Mouse (Mus musculus) T-helper 17 cell (primary cell): ENCODE data around the gene Cep295nl.

Experiments
- in situ Hi-C, 2 experiments: fragments of 300-600 bp; cut with MboI, MseI; formaldehyde crosslinking; loops; 1 replicate in 1 of 2; 2 replicates in 1 of 2; pipeline ENCODE4 v1.15.1; 2025; ENCODE audit warnings: high pct_unique_total_duplicates in 2 of 2

The Cep295nl gene

GRCm38 (mm10) chr11:118360491-118360890, 18.2 kb upstream of the Cep295nl start:
- in situ Hi-C loops, result loop anchor here in 1 of 2 experiments (10.0 kb wide), 1 partner anchor 396 kb away; no protein-coding TSS in a partner anchor

GRCm38 (mm10) chr11:118355640-118356039, 13.3 kb upstream of the Cep295nl start, which contains the start of gene Timp2:
Gene Timp2, minus strand, starts transcription at chr11:118355740.
- in situ Hi-C loops, result no loop called here

GRCm38 (mm10) chr11:118355205-118355604, 12.9 kb upstream of the Cep295nl start:
- in situ Hi-C loops, result no loop called here

GRCm38 (mm10) chr11:118354636-118355191, 12.4 kb upstream of the Cep295nl start:
- in situ Hi-C loops, result no loop called here

- in situ Hi-C loops, result loop anchor here in 1 of 2 experiments (25.0 kb wide), 1 partner anchor 1937 kb away; the partner anchor contains the start of gene Rnf157
Observed at GRCm38 (mm10) chr11:118349494-118349893, 7.2 kb upstream of the Cep295nl start.

- in situ Hi-C loops, result loop anchor here in 1 of 2 experiments (25.0 kb wide), 1 partner anchor 1937 kb away; the partner anchor contains the start of gene Rnf157
Observed at GRCm38 (mm10) chr11:118348877-118349276, 6.6 kb upstream of the Cep295nl start.

- in situ Hi-C loops, result loop anchor here in 1 of 2 experiments (25.0 kb wide), 1 partner anchor 1936 kb away; the partner anchor contains the start of gene Rnf157
Observed at GRCm38 (mm10) chr11:118348419-118348818, 6.1 kb upstream of the Cep295nl start.

- in situ Hi-C loops, result loop anchor here in 1 of 2 experiments (25.0 kb wide), 1 partner anchor 1936 kb away; the partner anchor contains the start of gene Rnf157
Observed at GRCm38 (mm10) chr11:118347911-118348310, 5.6 kb upstream of the Cep295nl start.

GRCm38 (mm10) chr11:118347391-118347790, 5.1 kb upstream of the Cep295nl start:
- in situ Hi-C loops, result loop anchor here in 1 of 2 experiments (25.0 kb wide), 1 partner anchor 1935 kb away; the partner anchor contains the start of gene Rnf157

- in situ Hi-C loops, result loop anchor here in 1 of 2 experiments (25.0 kb wide), 1 partner anchor 1934 kb away; the partner anchor contains the start of gene Rnf157
Observed at GRCm38 (mm10) chr11:118346395-118347096, 4.2 kb upstream of the Cep295nl start.

- in situ Hi-C loops, result loop anchor here in 1 of 2 experiments (25.0 kb wide), 1 partner anchor 1933 kb away; the partner anchor contains the start of gene Rnf157
Observed at GRCm38 (mm10) chr11:118345693-118346092, 3.4 kb upstream of the Cep295nl start.

GRCm38 (mm10) chr11:118343629-118344028, 1.3 kb upstream of the Cep295nl start:
- in situ Hi-C loops, result loop anchor here in 1 of 2 experiments (25.0 kb wide), 1 partner anchor 1931 kb away; the partner anchor contains the start of gene Rnf157

GRCm38 (mm10) chr11:118337491-118338168, 4.7 kb downstream of the Cep295nl start:
- in situ Hi-C loops, result loop anchor here in 1 of 2 experiments (25.0 kb wide), 1 partner anchor 1925 kb away; the partner anchor contains the start of gene Rnf157

GRCm38 (mm10) chr11:118333431-118333830, 8.9 kb downstream of the Cep295nl start:
- in situ Hi-C loops, result loop anchor here in 1 of 2 experiments (25.0 kb wide), 1 partner anchor 1921 kb away; the partner anchor contains the start of gene Rnf157

- in situ Hi-C loops, result loop anchor here in 1 of 2 experiments (25.0 kb wide), 1 partner anchor 1920 kb away; the partner anchor contains the start of gene Rnf157
Observed at GRCm38 (mm10) chr11:118332376-118332775, 9.9 kb downstream of the Cep295nl start.

GRCm38 (mm10) chr11:118330777-118331176, 11.5 kb downstream of the Cep295nl start:
- in situ Hi-C loops, result loop anchor here in 1 of 2 experiments (25.0 kb wide), 1 partner anchor 1918 kb away; the partner anchor contains the start of gene Rnf157

- in situ Hi-C loops, result loop anchor here in 1 of 2 experiments (25.0 kb wide), 1 partner anchor 1918 kb away; the partner anchor contains the start of gene Rnf157
Observed at GRCm38 (mm10) chr11:118330361-118330760, 11.9 kb downstream of the Cep295nl start.

- in situ Hi-C loops, result loop anchor here (5.0 to 25.0 kb wide), 3 partner anchors 48 to 1917 kb away; partner anchors contain the start of genes Enpp7 (in 1 of the 2) and Rnf157 (in 1 of the 2)
Observed at GRCm38 (mm10) chr11:118328947-118329346, 13.4 kb downstream of the Cep295nl start.

GRCm38 (mm10) chr11:118328511-118328910, 13.8 kb downstream of the Cep295nl start:
- in situ Hi-C loops, result loop anchor here (5.0 to 25.0 kb wide), 3 partner anchors 49 to 1916 kb away; partner anchors contain the start of genes Enpp7 (in 1 of the 2) and Rnf157 (in 1 of the 2)
